Mouse (Mus musculus) layer of hippocampus, adult 18-20 months (tissue): Measurements from ENCODE around the gene Arpc1a. TPM values are rescaled to one million over a fixed set of nuclear protein-coding genes. Genes with fewer than 3 reads are reported as not detected.
"Not testable (repeated sequence)": the region's sequence is repeated elsewhere in the genome, so short reads cannot be mapped to it uniquely, and the experiment has no call there.

Experiments used
- DNase-seq, 2 experiments: peaks; one replicate each; pipeline ENCODE4 v3.0.0; 2022; ENCODE audit warnings: low spot score in 2 of 2
- long read RNA-seq: library from polyadenylated mRNA; stranded (forward); transcript quantifications from one replicate; pipeline ENCODE4 v2.0.0, GENCODE M21; 2021
- total RNA-seq, 2 experiments: library from RNA; stranded (reverse); gene quantifications; 2 replicates each; pipeline ENCODE4 v1.2.3; 2021

Arpc1a gene
- 100 to 1,000 TPM; 254 to 263 TPM for total RNA-seq
- long read RNA-seq, transcript Arpc1a-201 (10 exons, 1,632 nt), result major isoform, 179 of 235 reads
- long read RNA-seq, partial matches to known transcripts, result 49 of 235 reads
- long read RNA-seq, other reads (novel, unspliced or antisense), result 5 of 235 reads

DNA sequence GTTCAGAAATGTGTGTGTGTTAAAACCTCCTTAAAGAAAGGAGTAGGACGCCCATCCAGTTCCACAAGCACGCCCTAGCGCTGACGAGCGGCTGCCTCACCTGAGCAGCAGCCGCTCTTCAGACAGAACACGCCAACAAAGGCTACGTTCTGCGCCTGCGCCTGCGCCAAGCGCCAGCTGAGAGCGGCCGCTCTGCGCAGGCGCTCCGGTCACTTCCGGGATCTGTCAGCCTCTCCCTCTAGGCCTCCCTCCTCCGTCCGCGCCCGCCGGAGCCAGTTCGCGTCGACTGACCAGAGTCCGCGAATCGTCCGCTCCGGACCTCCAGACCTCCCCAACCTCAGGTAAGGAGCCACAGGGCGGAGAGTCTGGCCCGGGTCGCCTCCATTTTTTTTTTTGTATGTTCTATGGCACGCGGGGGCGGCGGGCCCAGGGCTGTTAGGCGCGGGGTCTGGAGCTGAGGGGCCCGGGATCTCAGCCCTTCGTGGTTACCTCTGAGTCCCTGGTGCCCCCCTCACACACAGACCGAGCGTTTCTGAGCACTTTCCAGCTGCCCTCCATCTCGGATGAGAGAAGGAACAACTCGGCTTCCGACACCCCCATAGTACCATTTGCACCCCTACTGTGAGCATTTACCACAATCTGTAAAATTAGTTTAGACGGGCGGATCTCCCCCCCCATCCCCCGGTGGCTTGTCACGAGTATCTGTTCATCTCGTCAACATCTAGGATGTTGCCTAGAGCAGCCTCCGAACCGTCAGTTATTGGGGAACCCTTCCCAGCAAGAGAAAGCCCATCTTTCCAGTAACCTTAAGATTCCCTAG, at the start of gene Arpc1a, which contains the start of gene Kpna7:
TSS of gene Arpc1a (plus strand) at position 199 of the 820 bp plus-strand sequence.
TSS of gene Kpna7 (minus strand) at position 399 of the 820 bp plus-strand sequence.
- DNase-seq, result peak; percentile 82 to 93

DNA sequence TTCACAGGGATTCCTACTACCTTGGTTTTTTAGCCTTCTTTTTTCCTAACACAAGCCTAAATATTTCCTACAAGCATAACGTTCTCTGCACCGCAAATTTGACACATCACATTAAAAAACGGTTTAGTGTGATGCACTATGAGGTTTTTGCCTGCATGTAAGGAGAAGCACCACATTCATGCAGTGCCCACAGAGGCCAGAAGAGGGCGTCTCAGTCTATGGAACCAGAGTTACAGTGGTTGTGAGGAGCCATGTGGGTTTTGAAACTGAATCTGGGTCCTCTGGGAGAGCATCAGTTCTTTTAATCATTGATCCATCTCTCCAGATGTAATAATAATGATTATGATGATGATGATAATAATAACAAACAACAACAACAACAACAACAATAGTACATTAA, 42.0 kb upstream of the Arpc1a start:
- DNase-seq, result no peak

DNA sequence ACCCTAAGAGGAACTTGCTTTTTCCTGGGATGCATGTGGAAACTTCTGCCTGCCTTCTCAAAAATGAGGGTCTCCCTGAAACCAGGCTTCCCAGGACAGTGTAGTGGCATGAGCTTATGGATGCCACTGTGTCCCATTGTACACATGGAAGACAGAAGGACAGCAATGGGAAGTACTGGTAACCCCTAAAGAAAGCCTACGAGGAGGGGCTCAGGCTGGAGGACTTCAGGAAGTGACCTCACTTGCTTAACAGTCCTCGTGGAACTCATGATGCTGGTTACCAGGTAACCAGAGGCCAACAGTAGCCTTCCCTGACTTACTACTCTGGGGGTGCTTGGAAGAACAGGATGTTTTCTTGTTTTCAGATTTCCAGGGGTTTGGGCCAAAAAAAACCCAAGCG, 40.9 kb upstream of the Arpc1a start, which contains the start of gene 1700018F24Rik:
TSS of gene 1700018F24Rik (plus strand) at position 301 of the 400 bp plus-strand sequence.
- DNase-seq, result not testable (repeated sequence)

DNA sequence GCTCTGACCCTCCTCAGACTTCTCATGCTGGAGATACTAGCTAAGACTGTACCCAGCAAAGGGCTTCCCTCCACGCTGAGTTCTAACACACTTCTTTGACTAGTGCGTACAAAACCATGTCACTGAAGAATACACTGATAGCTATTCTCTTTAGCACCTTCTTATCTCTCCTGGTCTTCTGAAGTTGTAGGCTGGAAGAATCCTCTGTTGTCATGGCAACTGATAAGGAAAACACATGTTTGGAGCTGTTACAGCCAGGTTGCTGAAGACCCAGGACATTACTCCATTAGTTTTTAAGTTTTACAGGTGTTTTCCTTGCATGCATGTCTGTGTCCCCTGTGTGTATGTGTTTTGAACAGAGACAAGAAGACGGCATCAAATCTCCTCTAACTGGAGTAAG, 29.4 kb upstream of the Arpc1a start:
- not testable (repeated sequence) for DNase-seq

DNA sequence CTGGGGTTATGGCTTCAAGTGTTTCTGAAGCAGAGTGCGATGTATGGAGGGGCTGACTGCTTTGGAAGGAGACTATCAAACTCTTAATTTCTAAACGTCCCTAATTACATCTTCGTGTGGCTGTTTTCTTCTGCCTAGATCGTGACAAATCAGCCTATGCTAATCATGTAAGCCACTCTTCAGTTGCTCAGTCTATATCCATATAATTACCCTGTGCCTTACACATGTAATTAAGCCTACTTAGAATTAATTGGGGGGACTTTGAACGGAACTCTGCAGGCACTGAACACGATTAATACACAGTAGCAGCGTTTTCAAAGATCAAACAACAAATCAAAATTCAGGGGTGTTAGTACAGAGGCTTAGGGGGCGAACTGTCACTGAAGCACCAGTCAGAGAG, 25.7 kb upstream of the Arpc1a start:
- no peak for DNase-seq

DNA sequence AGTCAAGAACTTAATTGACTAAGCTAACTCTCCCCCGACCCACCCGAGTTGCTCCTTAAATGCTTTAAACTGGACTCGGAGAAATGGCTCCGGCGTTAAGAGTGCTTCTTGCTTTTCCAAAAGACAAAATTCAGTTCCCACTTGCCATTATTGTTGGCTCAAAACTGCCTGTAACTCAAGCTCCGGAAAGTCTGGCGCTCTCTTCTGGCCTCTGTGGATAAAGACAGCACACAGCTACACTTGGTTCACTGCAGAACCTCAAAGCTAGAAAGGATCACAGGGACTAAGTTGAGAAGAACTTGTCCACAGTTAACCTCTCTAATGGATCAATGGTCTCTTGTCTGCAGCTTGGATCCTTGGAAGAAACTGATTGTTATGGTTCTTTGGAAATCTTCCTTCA, 24.9 kb upstream of the Arpc1a start:
- DNase-seq, result no peak

DNA sequence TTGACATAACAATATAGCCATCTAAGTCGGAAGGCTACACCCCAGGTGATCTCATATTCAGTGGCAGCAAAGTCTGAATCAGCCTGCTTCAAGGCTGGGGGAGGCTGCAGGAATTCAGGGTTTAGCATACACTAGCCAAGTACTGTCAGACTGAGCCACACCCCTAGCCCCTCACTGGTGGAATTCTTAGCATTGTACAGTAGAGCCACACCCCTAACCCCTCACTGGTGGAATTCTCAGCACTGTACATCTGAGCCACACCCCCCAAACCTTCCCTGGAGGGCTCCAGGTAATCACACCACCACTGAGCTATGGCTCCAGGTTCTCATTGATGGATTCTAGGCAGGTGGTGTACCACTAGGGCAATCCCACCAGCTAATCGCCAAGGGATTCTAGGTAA, 24.1 kb upstream of the Arpc1a start:
- DNase-seq, result no peak

DNA sequence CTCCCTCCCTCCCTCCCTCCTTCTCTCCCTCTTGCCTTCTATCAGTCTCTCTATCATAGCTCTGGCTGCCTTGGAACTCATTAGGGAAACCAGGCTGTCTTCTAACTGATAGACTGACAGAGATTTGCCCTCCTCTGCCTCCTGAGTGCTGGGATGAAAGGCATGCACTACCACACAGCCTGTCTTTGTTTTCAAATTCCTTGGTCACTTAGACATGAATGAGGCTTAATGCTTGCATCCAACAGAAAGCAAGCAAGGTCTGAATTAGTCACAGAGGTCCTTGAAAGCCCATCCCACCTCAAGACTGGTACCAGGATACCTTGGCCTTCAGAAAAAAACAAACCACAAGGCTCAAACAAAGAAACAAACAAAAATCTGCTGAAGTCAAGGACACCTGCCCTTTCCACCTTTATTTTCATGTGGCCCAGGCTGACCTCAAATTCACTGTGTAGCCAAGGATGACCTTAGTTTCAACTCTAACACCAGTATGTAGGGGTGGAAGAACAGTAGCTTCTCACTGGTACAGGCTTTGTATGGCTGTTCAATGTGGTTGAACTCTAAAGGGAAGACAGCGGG, 18.8 kb upstream of the Arpc1a start:
- DNase-seq, result no peak

DNA sequence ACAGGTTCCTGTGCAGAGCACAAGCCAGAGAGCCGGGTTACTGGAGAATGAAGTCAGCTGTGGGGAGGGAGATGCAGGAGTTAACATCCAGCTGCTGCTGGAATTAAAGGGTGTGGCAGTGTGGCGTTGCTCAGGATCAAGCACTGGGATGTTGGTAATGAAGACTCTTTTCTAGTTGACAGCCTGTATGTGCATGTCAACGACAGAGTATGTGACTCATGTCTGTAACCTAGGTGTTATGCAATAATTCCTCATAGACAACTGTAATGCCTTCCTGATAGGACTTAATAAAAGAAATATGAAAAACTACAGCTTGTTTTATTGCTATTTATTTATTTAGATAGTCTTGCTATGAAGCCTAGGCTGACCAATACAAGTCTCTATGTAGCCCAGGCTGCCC, 14.8 kb upstream of the Arpc1a start:
- no peak for DNase-seq

DNA sequence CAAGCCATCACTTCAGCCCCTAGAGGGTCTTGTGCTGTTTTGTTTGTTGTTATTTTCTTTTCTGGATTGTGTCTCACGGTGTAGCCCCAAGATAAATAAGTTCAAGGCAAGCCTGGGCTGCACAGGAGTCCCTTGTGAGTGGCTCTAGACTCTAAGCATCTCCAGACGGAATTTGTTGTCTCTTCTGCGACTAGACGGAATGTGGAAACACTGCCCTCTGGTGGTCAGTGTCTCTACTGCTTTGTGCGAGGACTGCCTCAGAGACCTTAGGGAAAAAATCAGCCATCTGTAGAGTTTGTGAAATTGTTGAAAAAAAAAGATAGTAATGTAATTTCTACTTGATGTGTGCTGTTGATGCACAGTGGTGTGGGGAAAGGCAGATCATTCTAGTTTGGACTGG, 13.9 kb upstream of the Arpc1a start:
- DNase-seq, result peak; percentile 55 to 87

DNA sequence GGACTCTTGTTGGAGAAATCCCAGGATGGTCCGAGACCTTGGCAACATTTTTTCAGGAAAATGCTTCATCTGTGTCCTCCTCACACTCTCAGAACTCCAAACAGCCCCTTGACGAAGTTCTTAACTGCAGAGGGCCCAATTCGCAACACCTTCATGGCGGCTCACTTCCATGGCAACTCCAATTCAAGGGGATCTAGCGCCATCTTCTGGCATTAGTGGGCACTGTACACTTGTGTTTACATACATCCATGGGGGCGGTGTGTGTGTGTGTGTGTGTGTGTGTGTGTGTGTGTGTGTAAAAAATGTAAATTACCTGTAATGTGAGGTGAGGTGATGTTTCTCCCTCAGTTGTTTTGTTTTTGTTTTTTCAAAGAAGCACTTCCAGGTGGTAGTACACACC, 12.3 kb upstream of the Arpc1a start:
- no peak for DNase-seq

DNA sequence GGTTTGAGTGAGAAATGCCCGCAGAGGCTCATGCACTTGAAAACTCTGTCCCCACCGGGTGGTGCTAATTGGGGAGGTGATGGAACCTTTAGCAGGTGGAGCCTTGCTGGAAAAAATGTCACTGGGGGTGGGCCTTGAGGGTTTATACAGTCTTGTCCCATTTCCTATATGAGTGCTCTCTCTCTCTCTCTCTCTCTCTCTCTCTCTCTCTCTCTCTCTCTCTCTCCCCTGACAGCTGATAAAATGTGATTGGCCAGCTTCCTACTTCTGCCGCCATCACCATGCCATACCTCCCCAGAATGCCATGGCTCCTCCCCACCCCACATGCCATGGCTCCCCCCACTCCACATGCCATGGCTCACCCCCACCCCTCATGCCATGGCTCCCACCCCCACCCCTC, 8.5 kb upstream of the Arpc1a start:
- no peak for DNase-seq

DNA sequence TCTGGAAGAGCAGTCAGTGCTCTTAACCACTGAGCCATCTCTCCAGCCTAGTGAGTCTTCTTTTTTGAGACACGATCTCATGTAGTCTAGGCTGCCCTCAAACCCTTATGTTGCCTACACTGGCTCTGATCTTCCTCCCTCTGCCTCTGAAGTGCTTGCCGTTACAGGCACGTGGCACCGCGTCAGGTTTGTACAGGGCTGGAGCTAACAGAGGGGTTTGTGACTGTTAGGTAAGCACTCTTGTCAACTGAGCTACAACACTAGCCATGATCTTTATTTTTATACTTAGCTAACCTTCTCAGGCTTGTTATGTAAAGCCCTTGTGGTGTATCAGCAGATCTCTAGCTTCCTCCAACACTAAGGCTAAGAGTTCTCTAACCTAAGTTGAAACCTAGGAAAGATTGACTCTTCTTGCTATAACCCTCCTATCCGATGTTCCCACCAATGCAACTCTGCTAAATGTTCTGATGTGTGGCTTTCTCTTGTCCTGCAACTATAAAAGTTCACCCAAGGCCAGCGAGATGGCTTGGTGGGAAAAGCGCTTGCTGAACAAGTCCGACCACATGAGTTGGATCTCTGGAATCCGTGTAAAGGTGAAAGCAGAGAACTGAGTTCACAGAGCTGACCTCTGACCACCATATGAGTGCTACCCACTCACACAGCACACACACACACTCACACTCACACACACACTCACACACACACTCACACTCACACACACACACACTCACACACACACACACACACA, 1.6 kb upstream of the Arpc1a start:
- DNase-seq, result no peak

DNA sequence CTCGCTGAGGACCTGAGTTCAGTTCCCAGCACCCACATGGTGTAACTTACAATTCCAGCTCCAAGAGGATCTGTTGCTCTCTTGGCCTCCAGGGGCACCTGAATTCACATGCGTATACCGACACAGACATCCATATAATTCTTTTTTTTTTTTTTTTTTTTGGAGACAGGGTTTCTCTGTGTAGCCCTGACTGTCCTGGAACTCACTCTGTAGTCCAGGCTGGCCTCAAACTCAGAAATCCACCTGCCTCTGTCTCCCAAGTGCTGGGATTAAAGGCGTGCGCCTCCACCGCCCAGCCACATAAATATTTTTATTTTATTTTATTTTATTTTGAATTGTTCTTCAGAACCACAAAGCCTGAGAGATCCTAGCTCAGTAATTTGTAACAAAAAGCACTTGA, 429 bp upstream of the Arpc1a start:
- DNase-seq, result not testable (repeated sequence)

DNA sequence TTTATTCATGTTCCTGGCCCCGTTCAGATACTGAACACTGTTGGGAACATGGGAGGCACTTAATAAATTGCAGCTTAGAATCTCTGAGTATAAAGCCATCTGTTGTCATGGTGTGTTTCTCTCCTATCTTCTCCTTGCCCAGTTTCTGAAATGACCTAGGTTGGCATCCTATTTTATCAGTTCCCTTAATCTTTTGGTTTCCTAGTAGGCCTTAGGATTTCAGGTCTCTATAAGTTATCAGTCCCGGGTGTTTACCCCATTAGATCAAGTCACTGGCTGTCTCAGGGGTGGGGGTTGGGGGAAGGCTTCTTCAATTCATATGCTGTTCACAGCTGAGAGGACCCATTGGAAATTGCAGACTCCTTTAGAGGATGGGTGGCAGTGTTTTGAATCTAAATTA, 1.2 kb downstream of the Arpc1a start:
- no peak for DNase-seq

DNA sequence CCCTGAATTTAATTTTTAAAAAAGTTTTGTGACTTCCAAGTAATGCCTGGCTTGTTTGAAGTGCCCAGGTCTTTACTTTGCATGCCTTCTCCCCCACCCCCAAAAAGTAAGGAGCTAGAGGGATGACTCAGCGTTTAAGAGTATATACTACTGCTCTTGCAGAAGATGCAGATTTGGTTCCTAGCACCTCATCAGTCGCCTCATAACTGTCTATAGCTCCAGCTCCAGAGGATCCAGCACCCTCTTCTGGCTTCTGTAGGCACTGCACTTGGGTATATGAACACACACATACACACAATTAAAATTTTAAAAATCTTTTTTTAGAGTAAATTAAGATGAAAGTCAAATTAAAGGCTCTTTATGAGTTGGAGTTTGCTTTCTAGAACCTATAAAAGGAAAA, 4.6 kb downstream of the Arpc1a start:
- no peak for DNase-seq

DNA sequence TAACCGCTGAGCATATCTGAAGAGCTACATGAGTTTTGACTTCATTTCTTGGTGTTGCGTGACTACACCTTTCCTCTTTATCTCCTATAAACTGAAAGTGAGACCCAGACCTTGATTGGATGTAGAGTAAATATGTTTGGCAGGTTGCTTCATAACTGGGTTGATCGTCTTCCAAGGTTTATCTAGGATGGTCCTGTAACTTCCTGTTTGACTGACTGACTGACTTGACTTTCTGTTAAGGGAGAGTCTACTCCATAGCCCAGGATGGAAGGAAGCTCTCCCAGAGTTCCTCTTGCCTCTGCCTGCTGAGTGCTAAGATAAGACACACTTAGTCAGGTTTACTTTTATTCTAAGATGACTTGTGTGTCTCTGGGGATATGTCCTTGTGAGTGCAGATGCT, 6.2 kb downstream of the Arpc1a start:
- DNase-seq, result no peak

DNA sequence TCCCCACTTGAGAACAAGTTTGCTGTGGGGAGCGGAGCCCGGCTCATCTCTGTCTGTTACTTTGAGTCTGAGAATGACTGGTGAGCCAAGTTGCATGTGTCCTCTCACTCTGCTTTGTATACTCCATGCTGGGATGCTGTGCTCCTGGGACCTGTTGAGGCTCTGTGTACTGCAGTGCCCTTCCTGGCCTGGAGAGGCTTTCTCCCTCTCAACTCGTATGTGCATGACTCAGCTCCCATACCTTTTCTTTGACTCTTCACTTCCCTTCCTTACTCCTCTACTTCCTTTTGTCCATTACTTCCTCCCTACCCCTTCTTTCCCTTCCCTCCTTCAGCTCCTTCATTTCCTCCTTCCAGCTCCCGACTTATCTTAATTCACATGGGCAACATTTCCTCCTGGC, 12.6 kb downstream of the Arpc1a start:
- no peak for DNase-seq

DNA sequence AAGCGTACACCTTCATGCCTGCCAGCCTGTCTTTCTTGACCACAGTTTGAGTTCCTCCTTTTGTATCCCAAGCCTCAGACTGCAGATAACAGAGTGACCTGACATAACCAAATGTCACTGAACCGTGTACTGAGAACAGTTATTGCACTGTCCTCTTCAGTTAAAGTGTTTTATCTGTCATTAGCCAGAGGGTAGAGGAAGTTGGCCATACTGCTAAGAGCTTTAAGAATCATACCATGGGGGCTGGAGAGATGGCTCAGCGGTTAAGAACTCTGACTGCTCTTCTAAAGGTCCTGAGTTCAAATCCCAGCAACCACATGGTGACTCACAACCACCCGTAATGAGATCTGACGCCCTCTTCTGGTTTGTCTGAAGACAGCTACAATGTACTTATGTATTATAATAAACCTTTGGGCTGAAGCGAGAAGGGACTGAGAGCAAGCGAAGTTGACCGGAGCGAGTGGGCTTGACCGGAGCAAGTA, 14.8 kb downstream of the Arpc1a start:
- no peak for DNase-seq

DNA sequence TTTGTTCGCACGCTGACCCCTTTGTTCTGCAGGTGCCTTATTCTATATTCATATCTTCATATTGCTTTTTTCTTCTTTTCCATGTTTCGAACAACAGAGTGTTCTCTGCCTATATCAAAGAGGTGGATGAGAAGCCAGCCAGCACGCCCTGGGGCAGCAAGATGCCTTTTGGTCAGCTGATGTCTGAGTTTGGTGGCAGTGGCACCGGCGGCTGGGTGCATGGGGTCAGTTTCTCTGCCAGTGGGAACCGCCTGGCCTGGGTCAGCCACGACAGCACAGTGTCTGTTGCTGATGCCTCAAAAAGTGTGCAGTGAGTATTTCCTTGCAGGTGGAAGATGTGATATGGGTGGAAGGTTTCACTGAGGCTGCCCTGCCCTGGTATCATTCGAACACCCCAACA, 17.3 kb downstream of the Arpc1a start:
- no peak for DNase-seq

DNA sequence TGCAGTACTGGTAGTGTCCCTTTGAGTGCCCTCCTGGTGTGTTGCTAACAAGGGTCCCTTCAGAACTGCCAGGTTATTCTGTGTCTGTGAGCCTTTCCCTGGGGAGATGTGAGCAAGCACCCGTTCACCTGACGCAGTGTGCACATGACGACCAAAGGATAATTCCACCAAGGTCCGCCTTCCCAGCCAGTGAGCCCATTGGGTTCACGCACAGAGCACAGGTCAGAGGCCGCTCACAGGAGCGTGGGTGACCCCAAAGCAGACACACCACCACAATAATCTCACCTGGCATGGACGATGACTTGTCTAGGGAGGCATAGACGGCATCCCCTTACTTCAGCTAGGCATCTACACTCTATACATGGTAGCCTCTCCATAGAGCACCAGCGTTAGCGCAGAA, 17.8 kb downstream of the Arpc1a start:
- DNase-seq, result not testable (repeated sequence)

DNA sequence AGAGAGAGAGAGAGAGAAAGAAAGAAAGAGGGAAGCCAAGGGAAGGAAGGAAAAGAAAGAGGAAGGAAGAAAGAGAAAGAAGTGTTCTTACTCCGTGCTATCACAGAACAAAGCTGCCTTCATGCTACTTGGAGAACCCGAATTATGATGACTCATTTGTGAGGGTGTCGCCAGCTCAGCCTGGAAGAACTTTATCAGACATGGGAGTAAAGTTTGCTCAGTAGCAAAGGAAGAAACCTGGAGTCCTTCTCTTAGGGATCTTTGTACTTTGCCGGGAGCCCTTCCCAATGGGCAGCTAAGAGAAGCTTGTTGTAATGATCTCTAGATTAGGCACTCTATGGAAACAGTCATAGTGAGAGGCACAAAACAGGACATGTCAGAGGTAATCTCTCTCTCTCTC, 19.1 kb downstream of the Arpc1a start:
- no peak for DNase-seq
